Mouse (Mus musculus): ENCODE results near the gene Mnat1. TPM values are rescaled to one million over a fixed set of nuclear protein-coding genes. Genes with fewer than 3 reads are reported as not detected.
"Not testable (repeated sequence)": the region's sequence is repeated elsewhere in the genome, so short reads cannot be mapped to it uniquely, and the experiment has no call there.

Gene Mnat1
- total RNA-seq (2021) = 20.5 and 22.6 TPM in 2 replicates
- long read RNA-seq, experiment 1, transcript Mnat1-201 (8 exons, 2,505 nt) = major isoform, 19 of 20 reads
- long read RNA-seq, experiment 1, partial matches to known transcripts = 1 of 20 reads
- long read RNA-seq, experiment 1, other reads (novel, unspliced or antisense) = 0 of 20 reads
- long read RNA-seq, experiment 2, transcript Mnat1-201 (8 exons, 2,505 nt) = major isoform, 6 of 9 reads
- long read RNA-seq, experiment 2, partial matches to known transcripts = 2 of 9 reads
- long read RNA-seq, experiment 2, other reads (novel, unspliced or antisense) = 1 of 9 reads

GRCm38 (mm10) chr12:73123093-73124041 lies at the start of gene Mnat1:
Gene Mnat1 (plus strand): TSS chr12:73123717.
- peak; percentile 90 for DNase-seq

GRCm38 (mm10) chr12:73081828-73082227 lies 41.7 kb upstream of the Mnat1 start:
- not testable (repeated sequence) for DNase-seq

GRCm38 (mm10) chr12:73083773-73084172 lies 39.7 kb upstream of the Mnat1 start:
- DNase-seq = no peak

- no peak for DNase-seq
Observed at GRCm38 (mm10) chr12:73085739-73086630, 37.5 kb upstream of the Mnat1 start.

GRCm38 (mm10) chr12:73087086-73087485 lies 36.4 kb upstream of the Mnat1 start:
- DNase-seq = no peak

GRCm38 (mm10) chr12:73088500-73088899 lies 35.0 kb upstream of the Mnat1 start:
- no peak for DNase-seq

- DNase-seq = no peak
Observed at GRCm38 (mm10) chr12:73088911-73089310, 34.6 kb upstream of the Mnat1 start.

- DNase-seq = no peak
Observed at GRCm38 (mm10) chr12:73090672-73091335, 32.7 kb upstream of the Mnat1 start.

- no peak for DNase-seq
Observed at GRCm38 (mm10) chr12:73094189-73094588, 29.3 kb upstream of the Mnat1 start.

GRCm38 (mm10) chr12:73094605-73095004 lies 28.9 kb upstream of the Mnat1 start:
- DNase-seq = no peak

GRCm38 (mm10) chr12:73096177-73096576 lies 27.3 kb upstream of the Mnat1 start:
- DNase-seq = not testable (repeated sequence)

- no peak for DNase-seq
Observed at GRCm38 (mm10) chr12:73098593-73098992, 24.9 kb upstream of the Mnat1 start.

GRCm38 (mm10) chr12:73103713-73104112 lies 19.8 kb upstream of the Mnat1 start:
- no peak for DNase-seq

- no peak for DNase-seq
Observed at GRCm38 (mm10) chr12:73107821-73108220, 15.7 kb upstream of the Mnat1 start.

GRCm38 (mm10) chr12:73110431-73111111 lies 12.9 kb upstream of the Mnat1 start:
- peak; percentile 58 for DNase-seq

GRCm38 (mm10) chr12:73111561-73112325 lies 11.8 kb upstream of the Mnat1 start:
- DNase-seq = peak; percentile 77

- DNase-seq = peak; percentile 62
Observed at GRCm38 (mm10) chr12:73112326-73113087, 11.0 kb upstream of the Mnat1 start.

GRCm38 (mm10) chr12:73113196-73113595 lies 10.3 kb upstream of the Mnat1 start, which contains the start of gene Six4:
Gene Six4 (minus strand): TSS chr12:73113456.
- DNase-seq = peak; percentile 86

GRCm38 (mm10) chr12:73125250-73125649 lies 1.7 kb downstream of the Mnat1 start:
- DNase-seq = no peak

All from adrenal gland, postnatal 14 days (tissue).